Mouse (Mus musculus): ENCODE results near the gene Trpv5. TPM values are rescaled to one million over a fixed set of nuclear protein-coding genes. Genes with fewer than 3 reads are reported as not detected.

Trpv5 gene
- polyA plus RNA-seq (2017; shearing (Covaris generic)): not detected

GRCm38 (mm10) chr6:41680669-41681068 lies at the start of gene Trpv5:
Gene Trpv5, minus strand, starts transcription at chr6:41680769.

GRCm38 (mm10) chr6:41704123-41704522 lies 23.6 kb upstream of the Trpv5 start, which contains the start of gene Kel:
Gene Kel, minus strand, starts transcription at chr6:41704339.

GRCm38 (mm10) chr6:41684131-41684530 lies 3.6 kb upstream of the Trpv5 start, which contains the start of gene Llcfc1:
Gene Llcfc1, plus strand, starts transcription at chr6:41684431.

GRCm38 (mm10) chr6:41636178-41636577 lies 44.4 kb downstream of the Trpv5 start, which contains the start of gene Trpv6:
Gene Trpv6, minus strand, starts transcription at chr6:41636405.

GRCm38 (mm10) chr6:41605061-41605793 lies 75.3 kb downstream of the Trpv5 start, which contains the start of gene Ephb6:
Gene Ephb6, plus strand, starts transcription at chr6:41605482.

Other genes with a start within 250 kb of the Trpv5 start
- gene Gm10334, start 234.6 kb downstream of the Trpv5 start, polyA plus RNA-seq (2017; shearing (Covaris generic)): not detected
- gene Prss1, start 221.8 kb downstream of the Trpv5 start, polyA plus RNA-seq (2017; shearing (Covaris generic)): not detected
- gene Prss2, start 159.0 kb downstream of the Trpv5 start, polyA plus RNA-seq (2017; shearing (Covaris generic)): 2.6 TPM
- 63.9 TPM for gene Ephb6, start 75.3 kb downstream of the Trpv5 start, polyA plus RNA-seq (2017; shearing (Covaris generic))
- 1.2 TPM for gene Trpv6, start 44.4 kb downstream of the Trpv5 start, polyA plus RNA-seq (2017; shearing (Covaris generic))
- not detected for gene Llcfc1, start 3.7 kb upstream of the Trpv5 start, polyA plus RNA-seq (2017; shearing (Covaris generic))
- gene Kel, start 23.6 kb upstream of the Trpv5 start, polyA plus RNA-seq (2017; shearing (Covaris generic)): not detected
- not detected for gene Olfr459, start 94.4 kb upstream of the Trpv5 start, polyA plus RNA-seq (2017; shearing (Covaris generic))
- 9.2 TPM for gene Pip, start 166.8 kb upstream of the Trpv5 start, polyA plus RNA-seq (2017; shearing (Covaris generic))
- gene Sval2, start 172.2 kb upstream of the Trpv5 start, polyA plus RNA-seq (2017; shearing (Covaris generic)): not detected

All from CD4-positive, CD25-positive, alpha-beta regulatory T cell (primary cell).